Mouse (Mus musculus): Measurements from ENCODE around the gene Ddx3x. TPM values are rescaled to one million over a fixed set of nuclear protein-coding genes. Genes with fewer than 3 reads are reported as not detected.
"Not testable (repeated sequence)": the region's sequence is repeated elsewhere in the genome, so short reads cannot be mapped to it uniquely, and the experiment has no call there.

Gene Ddx3x
- polyA plus RNA-seq, 1 experiment, result 96.2 TPM

GRCm38 (mm10) chrX:13294505-13295228 lies 13.9 kb downstream of the Ddx3x start:
- 48% methylated on average over 6 of the region's 6 CpGs for WGBS
- TF ChIP-seq CTCF (IDR thresholded peaks at IDR 0.05; ENCODE audit: control insufficient read depth, insufficient read depth, low read length) (no peak), POLR2A (IDR thresholded peaks at IDR 0.05; ENCODE audit: borderline replicate concordance, control insufficient read depth, low read depth, low read length) (no peak)
- H3K4me3 ChIP-seq (replicated peaks; ENCODE audit: control insufficient read depth, low read depth, low read length), result no peak overlapping the region
- H3K27ac ChIP-seq (ENCODE audit: control insufficient read depth, insufficient read depth, low read depth, low read length, poor library complexity), result no peak overlapping the region
- H3K4me1 ChIP-seq (ENCODE audit: control insufficient read depth, insufficient read depth, low read length), result no peaks in the 10 kb centered on the region

- H3K4me3 ChIP-seq (replicated peaks; ENCODE audit: control insufficient read depth, low read depth, low read length), result no peak overlapping the region
- H3K27ac ChIP-seq (ENCODE audit: control insufficient read depth, insufficient read depth, low read depth, low read length, poor library complexity), result no peak overlapping the region
- TF ChIP-seq POLR2A (IDR thresholded peaks at IDR 0.05; ENCODE audit: borderline replicate concordance, control insufficient read depth, low read depth, low read length), result no peak
- no peak for TF ChIP-seq CTCF (IDR thresholded peaks at IDR 0.05; ENCODE audit: control insufficient read depth, insufficient read depth, low read length)
- no peaks in the 10 kb centered on the region for H3K4me1 ChIP-seq (ENCODE audit: control insufficient read depth, insufficient read depth, low read length)
Observed at GRCm38 (mm10) chrX:13295229-13295571, 14.4 kb downstream of the Ddx3x start.

GRCm38 (mm10) chrX:13296241-13296640 lies 15.5 kb downstream of the Ddx3x start:
- not testable (repeated sequence) for H3K27ac ChIP-seq (ENCODE audit: control insufficient read depth, insufficient read depth, low read depth, low read length, poor library complexity); H3K4me1 ChIP-seq (ENCODE audit: control insufficient read depth, insufficient read depth, low read length); H3K4me3 ChIP-seq (replicated peaks; ENCODE audit: control insufficient read depth, low read depth, low read length)
- WGBS, result 71% methylated on average over 4 of the region's 4 CpGs

GRCm38 (mm10) chrX:13306190-13306589 lies 25.4 kb downstream of the Ddx3x start:
- WGBS, result 41% methylated on average over 3 of the region's 3 CpGs
- Histone ChIP-seq H3K4me1 (ENCODE audit: control insufficient read depth, insufficient read depth, low read length) (peaks cover 1% of the 10 kb centered on the region; the same call in 1 of the 2 replicates), H3K27ac (ENCODE audit: control insufficient read depth, insufficient read depth, low read depth, low read length, poor library complexity) (no peak overlapping the region), H3K4me3 (replicated peaks; ENCODE audit: control insufficient read depth, low read depth, low read length) (no peak overlapping the region)
- TF ChIP-seq CTCF (IDR thresholded peaks at IDR 0.05; ENCODE audit: control insufficient read depth, insufficient read depth, low read length) (no peak), POLR2A (IDR thresholded peaks at IDR 0.05; ENCODE audit: borderline replicate concordance, control insufficient read depth, low read depth, low read length) (no peak)

- no peak overlapping the region for H3K4me3 ChIP-seq (replicated peaks; ENCODE audit: control insufficient read depth, low read depth, low read length)
- no peak for TF ChIP-seq POLR2A (IDR thresholded peaks at IDR 0.05; ENCODE audit: borderline replicate concordance, control insufficient read depth, low read depth, low read length)
- no peak for TF ChIP-seq CTCF (IDR thresholded peaks at IDR 0.05; ENCODE audit: control insufficient read depth, insufficient read depth, low read length)
- H3K4me1 ChIP-seq (ENCODE audit: control insufficient read depth, insufficient read depth, low read length), result peaks cover 1% of the 10 kb centered on the region; the same call in 1 of the 2 replicates
- no peak overlapping the region; the same call in 1 of the 2 replicates for H3K27ac ChIP-seq (ENCODE audit: control insufficient read depth, insufficient read depth, low read depth, low read length, poor library complexity)
- 10% methylated on average over 4 of the region's 4 CpGs for WGBS
Observed at GRCm38 (mm10) chrX:13311396-13311795, 30.6 kb downstream of the Ddx3x start.

GRCm38 (mm10) chrX:13329611-13330010 lies 48.8 kb downstream of the Ddx3x start:
- TF ChIP-seq CTCF (IDR thresholded peaks at IDR 0.05; ENCODE audit: control insufficient read depth, insufficient read depth, low read length) (no peak), POLR2A (IDR thresholded peaks at IDR 0.05; ENCODE audit: borderline replicate concordance, control insufficient read depth, low read depth, low read length) (no peak)
- no peak overlapping the region for H3K27ac ChIP-seq (ENCODE audit: control insufficient read depth, insufficient read depth, low read depth, low read length, poor library complexity)
- H3K4me3 ChIP-seq (replicated peaks; ENCODE audit: control insufficient read depth, low read depth, low read length), result no peak overlapping the region
- 79% methylated on average over 7 of the region's 7 CpGs for WGBS
- H3K4me1 ChIP-seq (ENCODE audit: control insufficient read depth, insufficient read depth, low read length), result no peaks in the 10 kb centered on the region

Other genes with a start within 250 kb of the Ddx3x start
- 23.0 and 24.0 TPM in 2 replicates for gene Usp9x, start 209.5 kb upstream of the Ddx3x start, polyA plus RNA-seq (2011; ENCODE audit: insufficient read depth, insufficient read length, low replicate concordance, missing spikeins)
- 0.68 TPM in 1 of 2 replicates, not detected in the other for gene Nyx, start 185.1 kb downstream of the Ddx3x start, polyA plus RNA-seq (2011; ENCODE audit: insufficient read depth, insufficient read length, low replicate concordance, missing spikeins)